Mouse (Mus musculus) lung, postnatal 0 days (tissue): Measurements from ENCODE around the gene Rad51b.

Experiments
- CTCF ChIP-seq: IDR thresholded peaks from 2 replicates; pipeline ENCODE4 v1.5.1; 2016; ENCODE audit warnings: antibody characterized with exemption, mild to moderate bottlenecking
- EP300 ChIP-seq: IDR thresholded peaks from 2 replicates; pipeline ENCODE4 v1.6.1; 2016; ENCODE audit warnings: antibody characterized with exemption, mild to moderate bottlenecking, control low read depth

- TF ChIP-seq CTCF (no peak), EP300 (peak; percentile 92)
Observed at GRCm38 (mm10) chr12:79613846-79614582, 316.9 kb downstream of the Rad51b start.
